Mouse (Mus musculus): ENCODE results near the gene March6.

Gene March6

DNA sequence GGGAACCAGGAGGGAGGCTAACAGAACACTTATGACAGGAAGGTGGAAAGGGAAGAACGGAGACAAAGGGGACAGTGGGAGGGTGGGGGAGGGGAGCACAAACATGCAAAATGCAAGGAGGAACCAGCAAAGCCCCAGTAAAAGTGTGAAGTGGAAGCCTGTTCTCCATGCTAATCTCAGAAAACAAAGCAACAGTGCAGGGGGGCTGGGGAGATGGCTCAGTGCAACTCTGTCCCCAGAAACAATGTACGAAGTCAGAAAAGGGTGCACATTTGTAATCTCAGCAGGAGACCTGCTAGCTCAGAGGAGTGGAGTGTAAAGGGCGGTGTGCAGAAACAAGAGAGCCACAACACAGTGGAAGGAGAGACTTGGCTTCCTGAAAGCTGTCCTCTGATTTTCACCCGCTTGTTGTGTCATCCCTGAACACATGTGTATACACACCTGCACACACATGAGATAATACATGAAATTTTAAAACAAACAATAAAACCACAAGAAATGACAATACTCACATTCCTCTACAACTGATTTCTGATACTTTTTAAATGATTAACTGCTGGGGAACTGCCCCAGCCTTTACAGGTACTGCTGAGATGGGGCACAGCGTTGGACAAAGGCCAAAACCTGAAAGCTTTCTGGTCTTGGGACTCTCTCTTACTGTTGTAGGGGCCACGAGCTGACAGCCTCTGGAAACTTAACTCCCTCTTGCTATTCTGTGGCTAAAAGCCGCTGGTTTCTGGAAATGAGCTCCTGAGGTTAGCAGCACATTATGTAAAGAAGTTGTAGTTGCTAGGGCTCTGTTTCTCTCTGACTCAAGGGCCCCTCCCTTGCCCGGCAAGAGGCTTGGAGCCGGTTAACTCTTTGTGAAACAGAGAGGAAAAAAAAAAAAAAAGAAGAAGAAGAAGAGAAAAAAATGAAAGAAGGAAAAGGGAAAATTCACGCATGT is 11.4 kb upstream of the March6 start:
- DNase-seq (ENCODE audit: low spot score): no peak

DNA sequence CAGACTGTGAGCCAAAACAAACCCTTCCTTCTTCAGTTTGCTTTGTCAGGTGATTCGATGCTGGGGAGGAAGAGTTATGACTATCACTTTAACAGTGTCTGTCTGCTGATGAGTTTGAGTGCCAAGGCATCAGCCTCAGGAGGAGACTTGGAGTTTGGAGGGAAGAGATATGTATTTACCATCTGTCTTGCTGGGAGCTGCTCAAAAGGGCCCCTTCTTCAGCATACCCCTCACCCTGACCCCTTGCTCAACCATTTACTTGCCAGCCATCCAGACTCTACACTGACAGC is 9.6 kb upstream of the March6 start:
- no peak for DNase-seq (ENCODE audit: low spot score)

DNA sequence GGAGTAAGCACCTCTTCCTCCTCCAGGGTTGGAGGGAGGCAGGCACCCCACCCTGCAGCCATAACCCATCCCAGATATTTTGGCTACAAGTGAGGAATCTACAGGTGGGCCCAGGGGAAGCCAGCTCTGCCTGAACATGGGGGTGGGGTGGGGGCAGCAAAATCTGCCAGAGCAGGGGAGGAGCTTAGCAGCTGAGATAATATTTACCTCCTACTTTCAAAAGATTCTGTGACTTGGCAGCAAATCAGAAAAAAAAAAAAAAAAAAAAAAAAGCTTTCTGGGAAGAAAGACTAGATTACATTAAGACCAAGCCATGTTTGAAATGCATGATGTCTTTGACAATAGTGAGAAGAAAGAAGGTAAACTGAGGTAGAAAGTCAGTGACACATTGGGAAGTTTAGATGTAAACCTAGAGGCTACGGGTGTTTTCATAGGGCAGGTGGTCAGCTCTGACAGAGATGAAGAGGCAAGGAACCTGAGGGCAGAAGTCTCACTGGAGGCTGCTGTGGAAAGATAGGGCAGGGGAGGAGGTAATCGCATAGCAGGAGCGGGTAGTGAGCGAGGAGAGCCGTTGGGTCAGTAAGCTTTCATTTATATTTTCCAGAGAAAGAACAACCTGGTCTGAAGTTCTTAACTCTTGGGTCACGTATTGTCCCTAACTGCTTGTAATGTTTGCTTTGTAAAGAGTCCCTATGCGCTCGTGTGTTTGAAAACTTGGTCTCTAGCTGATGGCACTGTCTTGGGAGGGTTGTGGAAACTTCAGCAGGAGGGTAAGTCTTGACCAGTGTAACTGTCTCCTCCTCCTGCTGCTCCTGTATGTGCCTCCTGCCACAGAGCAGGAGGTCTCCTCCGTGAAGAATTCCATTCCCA is 9.0 kb upstream of the March6 start:
- no peak for DNase-seq (ENCODE audit: low spot score)

DNA sequence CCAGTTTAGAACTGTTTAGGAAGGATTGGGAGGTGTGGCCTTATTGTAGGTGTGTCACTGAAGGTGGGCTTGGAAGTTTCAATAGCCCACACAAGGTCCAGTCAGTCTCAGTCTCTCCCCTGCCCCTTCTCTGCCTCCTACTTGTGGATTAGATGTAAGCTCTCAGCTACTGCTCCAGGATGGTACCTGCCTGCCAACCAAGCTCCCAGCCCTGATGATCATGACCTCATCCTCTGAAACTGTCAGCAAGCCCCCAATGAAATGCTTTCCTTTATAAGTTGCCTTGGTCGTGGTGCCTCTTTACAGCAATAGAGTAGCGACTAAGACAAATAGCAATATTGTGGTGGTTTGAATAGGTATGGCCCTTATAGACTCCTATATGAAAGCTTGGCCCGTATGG is 7.5 kb upstream of the March6 start:
- DNase-seq (ENCODE audit: low spot score): no peak

DNA sequence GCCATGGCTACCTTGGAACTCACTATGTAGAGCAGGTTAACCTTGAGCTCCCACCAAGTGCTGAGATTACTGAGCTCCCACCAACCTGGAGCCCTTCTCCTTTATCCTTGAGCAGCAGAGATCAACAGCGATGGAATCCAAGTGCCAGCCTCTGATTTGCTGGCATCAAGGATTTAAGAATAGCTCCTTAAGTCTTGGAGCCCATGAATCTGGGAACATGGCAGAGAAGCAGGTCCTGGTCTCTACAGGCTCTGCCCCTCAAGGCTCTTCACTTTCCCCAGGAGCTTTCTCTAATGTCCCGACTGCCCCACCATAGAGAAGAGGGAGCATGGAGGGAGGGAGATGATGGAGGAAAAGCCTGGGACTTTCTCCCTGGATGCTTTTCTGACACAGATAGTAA is 6.9 kb upstream of the March6 start:
- DNase-seq (ENCODE audit: low spot score): no peak

DNA sequence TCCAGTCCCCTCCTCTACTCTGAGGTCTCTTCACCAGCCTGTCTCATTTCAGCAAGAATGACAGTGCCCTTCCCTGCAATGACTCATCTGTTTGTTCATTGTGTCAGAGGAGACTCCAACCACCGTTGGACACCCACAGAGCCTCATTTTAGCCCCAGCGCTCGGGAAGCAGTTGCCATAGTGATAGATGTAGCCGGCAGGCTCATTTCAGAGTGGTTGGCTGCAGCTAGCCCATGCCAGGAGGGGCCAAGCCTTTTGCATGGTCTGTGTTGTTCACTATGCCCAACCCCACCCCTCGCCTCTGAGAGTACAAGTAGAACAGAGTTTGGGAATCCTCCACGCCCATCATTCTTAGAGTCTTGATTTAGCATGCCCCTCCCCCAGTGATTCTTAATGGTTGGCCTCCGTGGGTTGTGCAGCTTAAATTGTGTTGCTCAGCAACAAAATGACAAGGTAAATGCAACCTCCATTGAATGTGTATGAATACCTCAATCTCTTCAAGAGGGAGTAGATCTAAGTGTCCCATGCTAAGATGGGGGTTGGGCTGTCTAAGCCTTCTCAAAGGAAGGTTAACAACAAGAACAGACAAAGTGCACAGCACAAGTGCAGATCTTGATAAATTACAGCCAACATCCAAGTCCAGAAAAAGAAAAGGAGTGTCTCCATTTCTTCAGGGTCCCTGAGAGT is 5.3 kb upstream of the March6 start:
- DNase-seq (ENCODE audit: low spot score): no peak

DNA sequence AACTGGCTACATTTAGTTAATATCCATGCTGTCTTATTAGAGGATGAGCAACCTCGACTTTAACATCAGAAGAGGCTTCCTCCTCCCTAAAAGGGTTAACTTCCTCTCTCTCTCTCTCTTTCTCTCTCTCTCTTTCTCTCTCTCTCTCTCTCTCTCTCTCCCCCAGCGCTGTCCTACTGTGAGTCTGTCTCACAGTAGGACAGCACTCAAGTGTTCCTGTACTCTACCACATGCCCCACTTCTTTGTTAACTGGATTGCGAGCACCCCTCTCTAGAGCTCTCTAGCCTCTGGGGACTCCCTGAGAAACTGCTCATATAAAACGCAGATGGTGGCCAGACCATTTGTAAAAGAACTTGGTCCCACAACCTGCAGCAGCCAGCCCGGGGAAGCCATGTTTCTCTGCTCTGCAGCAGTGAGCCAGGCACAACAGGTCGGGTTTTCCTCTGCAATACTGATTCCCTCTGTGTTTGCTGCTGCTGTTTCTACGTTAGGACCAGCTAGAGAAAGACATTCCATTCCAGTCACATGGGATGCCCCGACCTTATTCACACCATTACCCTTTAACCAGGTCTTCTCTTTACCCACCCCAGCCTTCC is 4.5 kb upstream of the March6 start:
- DNase-seq (ENCODE audit: low spot score): no peak

DNA sequence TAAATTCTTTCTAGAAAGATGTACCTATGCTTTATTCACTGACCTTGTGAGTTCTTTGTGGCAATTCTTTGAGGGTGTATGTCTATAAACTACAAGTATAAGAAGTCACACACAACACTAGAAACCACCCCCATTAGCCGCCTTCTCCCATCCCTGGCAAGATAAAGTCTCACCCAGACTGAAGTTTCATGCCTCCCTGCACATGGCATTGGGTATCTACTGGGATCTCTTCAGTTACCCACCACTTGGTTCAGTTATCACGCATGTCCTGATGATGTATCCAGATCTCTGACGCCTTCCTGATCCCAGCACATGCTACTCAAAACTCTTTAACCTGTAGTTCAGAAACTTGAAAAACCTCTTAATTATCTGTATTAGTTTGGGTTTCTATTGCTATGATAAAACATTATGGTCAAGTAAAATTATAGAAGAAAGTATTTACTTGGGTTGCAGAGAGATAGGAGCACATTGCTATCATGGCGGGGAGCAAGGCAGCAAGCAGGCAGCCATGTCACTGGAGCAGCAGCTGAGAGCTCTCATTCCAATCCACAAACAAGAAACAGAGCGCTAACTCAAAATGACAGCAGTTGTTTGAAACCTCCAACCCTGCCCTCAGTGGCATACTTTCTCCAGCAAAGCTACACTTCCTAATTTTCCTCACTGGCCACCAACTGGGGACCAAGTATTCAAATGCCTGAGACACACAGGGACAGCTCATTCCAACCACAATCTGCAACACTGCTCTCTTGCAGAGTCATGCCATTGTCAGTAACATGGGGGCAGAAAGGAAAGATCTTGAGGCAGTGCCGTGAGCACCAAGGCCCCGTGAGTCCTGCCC is 3.8 kb upstream of the March6 start:
- no peak for DNase-seq (ENCODE audit: low spot score)

DNA sequence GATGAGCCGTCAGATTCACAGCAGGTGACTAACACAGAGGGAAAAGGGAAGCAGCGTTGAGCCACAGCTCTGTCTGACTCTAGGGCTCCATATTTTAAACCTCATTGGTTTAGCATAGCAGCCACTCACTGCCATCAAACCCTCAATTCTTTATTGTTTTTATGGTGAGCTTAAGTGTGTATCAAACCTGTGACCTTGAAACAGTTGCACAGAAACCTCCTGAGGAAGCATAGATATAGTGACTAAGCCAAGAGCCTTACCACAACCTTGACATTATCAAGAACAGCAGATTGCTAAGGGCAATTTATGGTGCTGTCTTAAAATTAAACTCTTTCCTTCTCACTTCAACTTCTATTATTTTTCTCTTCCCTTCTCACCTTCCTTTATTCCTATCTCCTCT is 2.7 kb upstream of the March6 start:
- DNase-seq (ENCODE audit: low spot score): no peak

DNA sequence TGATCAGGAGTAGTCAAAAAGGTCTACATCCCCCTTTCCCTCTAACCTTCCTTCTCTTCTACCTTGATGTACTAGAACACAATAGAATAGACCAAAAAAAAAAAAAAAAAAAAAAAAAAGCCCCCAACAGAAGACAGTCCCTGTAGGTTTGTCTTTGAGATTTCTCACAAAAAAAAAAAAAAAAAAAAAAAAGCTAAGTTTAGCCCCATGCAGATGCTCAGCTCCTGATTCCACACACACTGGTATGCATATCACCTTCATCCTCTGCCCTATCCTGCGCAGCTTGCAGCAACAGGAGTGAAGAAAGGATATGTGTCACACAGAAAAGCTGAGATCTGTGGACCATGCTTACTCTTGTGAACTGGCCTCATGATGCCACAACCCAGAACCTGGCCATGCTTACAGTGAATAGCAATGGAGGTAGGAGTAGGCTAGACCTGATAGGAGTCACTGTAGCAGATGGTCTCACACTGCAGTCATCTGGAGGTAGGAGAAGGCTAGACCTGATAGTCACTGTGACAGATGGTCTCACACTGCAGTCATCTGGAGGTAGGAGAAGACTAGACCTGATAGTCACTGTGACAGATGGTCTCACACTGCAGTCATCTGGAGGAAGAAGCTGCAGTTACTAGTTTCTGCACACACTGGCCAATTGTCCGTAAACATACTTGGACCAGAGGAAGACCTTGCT is 1.6 kb upstream of the March6 start:
- DNase-seq (ENCODE audit: low spot score): no peak

DNA sequence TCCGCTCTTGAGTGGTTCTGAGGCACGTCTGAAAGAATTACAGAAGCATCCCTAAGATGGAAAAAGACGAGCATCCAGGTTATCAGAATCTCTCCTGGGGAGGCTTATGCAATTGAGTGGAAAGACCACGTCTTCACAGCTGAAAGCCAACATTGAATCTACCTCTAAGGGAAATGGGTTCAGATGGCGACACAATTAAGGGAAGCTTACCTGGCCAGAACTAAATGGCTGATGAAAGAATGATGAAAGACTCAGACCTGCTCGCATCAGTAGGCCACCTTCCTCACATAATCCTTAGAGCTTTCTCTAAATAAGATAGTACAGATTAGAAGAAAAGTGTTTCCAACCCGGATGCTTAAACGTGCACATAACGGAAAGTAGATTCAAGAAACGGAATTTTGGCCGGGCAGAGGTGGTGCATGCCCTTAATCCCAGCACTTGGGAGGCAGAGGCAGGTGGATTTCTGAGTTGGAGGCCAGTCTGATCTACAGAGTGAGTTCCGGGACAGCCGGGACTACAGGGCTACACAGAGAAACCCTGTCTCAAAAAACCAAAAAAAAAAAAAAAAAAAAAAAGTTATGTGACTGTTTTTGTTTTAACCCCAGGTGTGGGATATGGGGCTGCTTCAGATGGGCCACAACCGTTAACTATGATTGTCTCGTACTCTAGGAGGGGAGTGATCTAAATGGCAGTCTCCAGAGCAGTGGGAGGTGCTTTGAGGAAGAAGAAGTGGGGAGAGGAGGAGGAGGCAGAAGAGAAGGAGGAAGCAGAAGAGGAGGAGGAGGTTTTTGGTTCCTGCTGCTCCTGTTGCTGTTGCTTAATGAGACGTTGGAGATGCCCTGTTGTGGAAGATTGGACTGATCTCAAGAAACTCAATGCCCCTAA is 835 bp upstream of the March6 start:
- DNase-seq (ENCODE audit: low spot score): no peak

DNA sequence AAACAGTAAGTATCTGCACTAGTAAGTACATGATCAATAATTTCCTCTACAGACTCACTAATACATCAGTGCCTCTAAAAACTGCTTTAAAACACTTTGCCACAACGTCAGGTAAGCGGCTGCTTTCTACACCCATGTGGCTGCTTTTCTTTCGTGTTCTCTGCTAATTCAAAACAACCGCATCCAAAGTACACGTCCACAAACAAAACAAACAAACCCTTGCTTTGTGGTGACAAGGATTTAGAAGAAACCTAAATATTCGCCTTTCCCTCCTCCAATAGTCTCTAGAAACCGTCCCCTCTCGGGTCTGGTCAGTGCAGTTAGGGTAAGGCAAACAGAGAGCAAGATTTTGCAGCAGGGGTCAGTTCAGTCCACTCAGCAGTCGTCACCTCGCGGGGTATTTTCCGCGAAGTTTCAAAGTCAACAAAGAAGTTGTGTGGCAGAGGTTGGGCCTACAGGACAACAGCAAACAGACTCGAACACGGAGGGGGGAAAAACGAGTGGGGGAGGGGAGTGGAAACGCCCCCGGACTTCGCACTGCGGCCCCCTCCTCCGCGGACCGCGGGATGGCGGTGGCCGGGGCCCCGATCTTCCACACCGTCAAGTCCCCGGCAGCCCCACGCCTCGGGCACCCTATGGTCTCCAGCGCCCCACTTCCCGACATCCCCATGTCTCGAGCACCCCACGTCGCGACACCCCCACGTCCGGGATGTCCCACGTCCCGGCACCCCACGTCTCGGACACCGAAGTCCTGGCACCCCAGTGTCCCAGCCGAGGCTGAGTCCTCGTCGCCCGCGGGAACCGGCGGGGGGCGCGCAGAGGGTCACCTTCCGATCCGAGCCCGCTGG is 818 bp downstream of the March6 start:
- DNase-seq (ENCODE audit: low spot score): peak; percentile 21

DNA sequence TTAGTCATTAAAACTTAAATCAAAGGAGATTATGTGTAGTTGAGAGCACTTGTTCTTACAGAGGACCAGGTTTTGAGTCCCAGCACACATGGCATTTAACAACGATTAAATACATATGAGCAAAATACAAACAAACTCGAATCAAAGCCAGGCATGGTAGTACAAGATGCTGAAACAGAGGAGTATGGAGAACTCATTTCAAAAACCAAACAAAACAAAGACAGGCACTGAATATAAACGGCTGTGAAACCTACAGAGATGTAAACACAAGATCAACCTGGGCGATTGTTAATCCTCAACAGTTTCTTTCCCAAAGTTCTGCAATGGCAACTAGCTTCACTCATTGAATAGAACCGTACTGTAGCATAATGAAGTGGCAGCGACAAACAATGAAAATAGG is 1.8 kb downstream of the March6 start:
- DNase-seq (ENCODE audit: low spot score): no peak

DNA sequence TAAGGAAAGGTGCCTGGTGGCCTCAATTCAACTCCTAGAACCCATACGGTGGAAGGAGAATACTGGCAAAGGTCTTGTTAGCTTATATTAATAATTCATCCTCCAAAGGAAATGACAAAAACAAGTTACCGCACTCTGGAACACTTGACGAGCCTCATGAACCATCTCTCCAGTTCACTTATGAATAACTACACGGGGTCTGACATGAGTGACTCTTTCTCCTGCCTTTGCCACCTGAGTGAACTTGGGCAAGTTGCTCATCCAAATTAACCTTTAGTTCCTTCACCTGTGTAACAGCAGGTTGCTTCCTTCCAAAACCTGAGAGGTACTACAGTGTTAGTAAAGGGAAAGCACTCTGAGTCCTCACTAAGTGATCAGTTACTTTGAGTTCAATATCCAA is 2.4 kb downstream of the March6 start:
- DNase-seq (ENCODE audit: low spot score): no peak

DNA sequence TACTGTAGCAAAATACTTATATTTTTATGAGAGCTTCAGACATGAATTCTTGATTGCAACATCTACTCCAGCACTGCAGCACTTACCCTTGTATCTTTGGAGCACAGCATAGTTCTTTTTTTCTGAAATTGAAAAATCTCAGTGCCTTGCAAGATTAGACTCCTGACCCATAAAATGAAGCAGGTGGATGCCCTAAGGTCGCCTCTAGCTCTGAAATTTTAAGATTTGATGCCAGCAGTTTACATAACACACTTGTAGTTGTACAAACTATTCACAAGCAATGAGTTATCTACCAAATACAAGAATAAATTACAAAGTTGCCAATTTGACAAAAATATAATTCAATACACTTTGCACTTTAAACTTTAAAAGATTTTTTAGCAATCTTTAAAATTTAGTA is 4.4 kb downstream of the March6 start:
- DNase-seq (ENCODE audit: low spot score): no peak

DNA sequence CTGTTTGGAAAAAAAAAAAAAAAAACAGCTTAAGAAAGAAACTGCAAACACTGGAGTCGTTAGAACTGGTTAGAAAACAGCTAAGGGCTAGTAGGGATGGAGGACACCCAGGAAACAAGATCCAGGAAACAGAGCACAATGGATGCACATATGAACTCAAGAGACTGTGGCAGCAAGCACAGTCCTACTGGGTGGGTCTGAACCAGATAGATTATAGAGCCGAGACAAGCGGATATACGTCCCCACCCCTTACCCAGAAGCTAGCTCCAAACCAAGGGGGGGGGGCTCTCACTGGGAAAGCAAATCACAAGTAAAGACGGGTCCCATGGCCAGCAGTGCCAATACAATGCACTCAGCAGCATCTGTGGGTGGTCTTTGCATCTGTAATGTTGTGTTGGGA is 11.9 kb downstream of the March6 start:
- no peak for DNase-seq (ENCODE audit: low spot score)

DNA sequence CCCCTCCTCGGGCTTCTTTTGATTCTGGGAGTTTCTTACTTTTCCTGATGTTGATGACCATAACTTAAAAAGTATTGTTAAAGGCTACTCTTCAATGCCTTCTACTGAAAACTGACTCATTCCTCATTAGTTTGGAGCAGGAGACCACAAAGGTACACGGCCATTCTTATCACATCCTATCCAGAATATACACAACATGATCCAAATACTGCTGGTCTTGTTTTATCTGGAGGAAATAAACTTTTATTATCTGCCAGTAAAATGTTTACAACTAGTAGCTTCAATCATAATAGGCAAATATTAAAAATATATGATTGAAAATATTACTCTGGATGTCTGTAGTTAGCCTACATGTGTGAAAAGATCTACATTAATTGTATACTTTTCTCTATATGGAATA is 12.5 kb downstream of the March6 start:
- no peak for DNase-seq (ENCODE audit: low spot score)

DNA sequence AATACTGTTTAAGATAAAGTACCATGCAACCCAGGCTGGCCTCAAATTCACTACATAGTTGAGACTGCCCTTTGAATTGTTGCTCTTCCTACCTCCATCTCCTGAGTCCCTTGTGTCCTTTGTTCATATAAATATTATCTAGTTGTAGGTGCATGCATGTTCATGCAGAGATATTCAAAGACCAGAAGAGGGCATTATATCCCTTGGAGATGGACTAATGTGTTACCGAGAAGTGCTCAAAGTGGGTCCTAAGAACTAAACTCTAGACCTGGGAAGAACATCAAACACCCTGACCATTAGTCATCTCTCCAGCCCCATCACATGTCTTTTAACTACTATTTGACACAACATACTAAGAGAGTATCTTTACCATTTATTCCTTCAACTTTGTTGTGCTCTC is 13.7 kb downstream of the March6 start:
- DNase-seq (ENCODE audit: low spot score): no peak

DNA sequence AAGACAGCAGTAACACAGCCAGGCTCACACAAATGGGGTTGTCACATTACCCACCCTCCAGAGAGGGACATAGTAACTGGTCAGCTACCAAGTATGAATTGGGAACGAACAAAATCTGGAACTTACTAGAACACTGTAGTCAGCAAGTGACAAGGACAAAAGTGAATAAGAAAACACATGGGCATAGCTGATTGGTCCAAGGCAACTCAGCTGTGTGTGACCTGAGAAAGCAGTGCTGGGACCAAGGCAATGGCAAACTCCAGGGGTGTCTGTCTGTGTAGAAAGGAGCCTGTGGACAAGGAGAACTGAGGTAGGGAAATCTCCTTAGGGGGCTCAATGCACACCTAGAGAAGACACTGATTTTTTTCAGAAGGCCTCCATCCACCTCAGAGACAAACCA is 19.1 kb downstream of the March6 start:
- no peak for DNase-seq (ENCODE audit: low spot score)

Data from spleen, adult 12 weeks (tissue).